Mouse (Mus musculus): ENCODE data around the gene 1700029J07Rik. TPM values are rescaled to one million over a fixed set of nuclear protein-coding genes. Genes with fewer than 3 reads are reported as not detected.

1700029J07Rik gene
- not detected in 2 replicates for total RNA-seq (2023)

GRCm38 (mm10) chr8:45975126-45975836, at the start of gene 1700029J07Rik, which contains the start of gene Ufsp2:
Gene 1700029J07Rik, minus strand, starts transcription at chr8:45975252.
Gene Ufsp2, plus strand, starts transcription at chr8:45975528.

GRCm38 (mm10) chr8:46005596-46005995, 30.5 kb upstream of the 1700029J07Rik start, which contains the start of gene Ankrd37:
Gene Ankrd37, minus strand, starts transcription at chr8:46005707.

GRCm38 (mm10) chr8:45999138-45999783, 24.2 kb upstream of the 1700029J07Rik start, which contains the start of gene Lrp2bp:
Gene Lrp2bp, plus strand, starts transcription at chr8:45999303.

GRCm38 (mm10) chr8:45934582-45935014, 40.5 kb downstream of the 1700029J07Rik start, which contains the start of gene Ccdc110:
Gene Ccdc110, plus strand, starts transcription at chr8:45934619.

Other genes starting within 250 kb of the 1700029J07Rik start
- not detected in 2 replicates for gene Pdlim3, start 89.8 kb downstream of the 1700029J07Rik start, total RNA-seq (2023)
- not detected in 2 replicates for gene Ccdc110, start 40.6 kb downstream of the 1700029J07Rik start, total RNA-seq (2023)
- gene Ufsp2, start 276 bp upstream of the 1700029J07Rik start, total RNA-seq (2023): 24.3 and 26.1 TPM in 2 replicates
- gene Lrp2bp, start 24.1 kb upstream of the 1700029J07Rik start, total RNA-seq (2023): not detected in 2 replicates
- 1.0 and 1.3 TPM in 2 replicates for gene Ankrd37, start 30.5 kb upstream of the 1700029J07Rik start, total RNA-seq (2023)
- gene Cfap97, start 176.5 kb upstream of the 1700029J07Rik start, total RNA-seq (2023): 6.0 and 6.6 TPM in 2 replicates
- 5.6 and 5.8 TPM in 2 replicates for gene Snx25, start 176.9 kb upstream of the 1700029J07Rik start, total RNA-seq (2023)
- gene Slc25a4, start 236.0 kb upstream of the 1700029J07Rik start, total RNA-seq (2023): 14.7 and 18.9 TPM in 2 replicates